Mouse (Mus musculus): ENCODE results near the gene Mipep. TPM values are rescaled to one million over a fixed set of nuclear protein-coding genes. Genes with fewer than 3 reads are reported as not detected.
A peak's percentile ranks its signal among the peaks of the same experiment; 100 is the strongest.

Gene Mipep
- total RNA-seq, 2 experiments from 2014 or later = 25.4 to 25.8 TPM

- no peak for DNase-seq (ENCODE audit: low spot score in 2 of 2)
- intact Hi-C loops (cut with DNase I) = no loop called here
These were observed 63.8 kb downstream of the Mipep start for GRCm38 (mm10) chr14:60848194-60848593.

GRCm38 (mm10) chr14:60850101-60850500 lies 65.7 kb downstream of the Mipep start:
- intact Hi-C loops (cut with DNase I) = no loop called here
- DNase-seq (ENCODE audit: low spot score in 2 of 2) = no peak

GRCm38 (mm10) chr14:60851632-60852031 lies 67.3 kb downstream of the Mipep start:
- intact Hi-C loops (cut with DNase I) = no loop called here
- DNase-seq (ENCODE audit: low spot score in 2 of 2) = no peak

GRCm38 (mm10) chr14:60856199-60856912 lies 72.0 kb downstream of the Mipep start:
- intact Hi-C loops (cut with DNase I) = no loop called here
- no peak for DNase-seq (ENCODE audit: low spot score in 2 of 2)

- intact Hi-C loops (cut with DNase I) = no loop called here
These were observed 72.5 kb downstream of the Mipep start for GRCm38 (mm10) chr14:60856913-60857300.

GRCm38 (mm10) chr14:60863396-60863795 lies 79.0 kb downstream of the Mipep start:
- DNase-seq (ENCODE audit: low spot score in 2 of 2) = no peak
- intact Hi-C loops (cut with DNase I) = no loop called here

More at GRCm38 (mm10) chr14:60856913-60857300, 72.5 kb downstream of the Mipep start:
- DNase-seq (ENCODE audit: low spot score in 2 of 2) = no peak

GRCm38 (mm10) chr14:60866399-60866798 lies 82.0 kb downstream of the Mipep start:
- intact Hi-C loops (cut with DNase I) = no loop called here
- DNase-seq (ENCODE audit: low spot score in 2 of 2) = no peak

- intact Hi-C loops (cut with DNase I) = no loop called here
- no peak for DNase-seq (ENCODE audit: low spot score in 2 of 2)
These were observed 84.0 kb downstream of the Mipep start for GRCm38 (mm10) chr14:60868325-60868724.

GRCm38 (mm10) chr14:60871831-60872230 lies 87.5 kb downstream of the Mipep start:
- no peak for DNase-seq (ENCODE audit: low spot score in 2 of 2)
- intact Hi-C loops (cut with DNase I) = no loop called here

GRCm38 (mm10) chr14:60882106-60882505 lies 97.7 kb downstream of the Mipep start:
- no peak for DNase-seq (ENCODE audit: low spot score in 2 of 2)
- intact Hi-C loops (cut with DNase I) = no loop called here

GRCm38 (mm10) chr14:60882681-60883080 lies 98.3 kb downstream of the Mipep start:
- intact Hi-C loops (cut with DNase I) = no loop called here
- no peak for DNase-seq (ENCODE audit: low spot score in 2 of 2)

GRCm38 (mm10) chr14:60885361-60885950 lies 101.1 kb downstream of the Mipep start:
- intact Hi-C loops (cut with DNase I) = no loop called here
- no peak for DNase-seq (ENCODE audit: low spot score in 2 of 2)

- intact Hi-C loops (cut with DNase I) = loop anchor here (10.0 kb wide), 1 partner anchor 191 kb away; no protein-coding TSS in a partner anchor
- no peak for DNase-seq (ENCODE audit: low spot score in 2 of 2)
These were observed 109.5 kb downstream of the Mipep start for GRCm38 (mm10) chr14:60893882-60894281.

- peak; percentile 32 to 61 for DNase-seq (ENCODE audit: low spot score in 2 of 2)
- intact Hi-C loops (cut with DNase I) = loop anchor here (10.0 kb wide), 1 partner anchor 189 kb away; no protein-coding TSS in a partner anchor
These were observed 111.0 kb downstream of the Mipep start for GRCm38 (mm10) chr14:60895172-60896000.

- intact Hi-C loops (cut with DNase I) = loop anchor here (10.0 kb wide), 1 partner anchor 187 kb away; no protein-coding TSS in a partner anchor
- DNase-seq (ENCODE audit: low spot score in 2 of 2) = no peak
These were observed 113.8 kb downstream of the Mipep start for GRCm38 (mm10) chr14:60898086-60898667.

GRCm38 (mm10) chr14:60904501-60904900 lies 120.1 kb downstream of the Mipep start:
- intact Hi-C loops (cut with DNase I) = no loop called here
- DNase-seq (ENCODE audit: low spot score in 2 of 2) = no peak

- intact Hi-C loops (cut with DNase I) = no loop called here
These were observed 122.3 kb downstream of the Mipep start for GRCm38 (mm10) chr14:60906421-60907374.

GRCm38 (mm10) chr14:60909351-60909750 lies 125.0 kb downstream of the Mipep start:
- intact Hi-C loops (cut with DNase I) = no loop called here

More at GRCm38 (mm10) chr14:60906421-60907374, 122.3 kb downstream of the Mipep start:
- DNase-seq (ENCODE audit: low spot score in 2 of 2) = no peak

More at GRCm38 (mm10) chr14:60909351-60909750, 125.0 kb downstream of the Mipep start:
- no peak for DNase-seq (ENCODE audit: low spot score in 2 of 2)

All from left cerebral cortex, postnatal 36 days (tissue).